Mouse (Mus musculus): ENCODE measurements at regions not wholly inside any gene's neighbourhood (a gene's known extent, or its start where the extent isn't known, plus 50 kb on each side); places are given as distances from the start of the nearest gene placed in this dataset.
A peak's percentile ranks its signal among the peaks of the same experiment; 100 is the strongest.

DNA sequence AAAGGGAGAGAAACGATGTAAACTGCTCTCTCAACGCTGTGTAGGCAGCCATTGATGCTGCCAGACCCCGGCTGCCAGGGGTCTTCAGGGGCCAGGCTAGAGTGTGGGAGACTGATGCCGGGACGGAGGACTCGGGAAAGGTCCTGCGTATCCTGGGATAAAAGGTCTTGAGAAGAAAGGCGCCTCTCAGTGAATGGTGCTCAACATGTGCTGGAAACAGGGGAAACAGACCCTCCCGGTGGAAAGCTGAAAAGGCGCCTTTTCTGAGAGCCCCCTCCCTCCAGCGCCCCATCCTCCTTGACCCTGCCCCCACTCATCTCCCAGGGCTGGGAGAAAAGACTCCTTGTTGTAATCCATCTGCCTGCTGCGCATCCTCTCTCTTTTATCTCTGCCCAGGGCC is 101.1 kb upstream of the Lrig1 start:
- 5% methylated on average over 12 of the region's 12 CpGs for WGBS

DNA sequence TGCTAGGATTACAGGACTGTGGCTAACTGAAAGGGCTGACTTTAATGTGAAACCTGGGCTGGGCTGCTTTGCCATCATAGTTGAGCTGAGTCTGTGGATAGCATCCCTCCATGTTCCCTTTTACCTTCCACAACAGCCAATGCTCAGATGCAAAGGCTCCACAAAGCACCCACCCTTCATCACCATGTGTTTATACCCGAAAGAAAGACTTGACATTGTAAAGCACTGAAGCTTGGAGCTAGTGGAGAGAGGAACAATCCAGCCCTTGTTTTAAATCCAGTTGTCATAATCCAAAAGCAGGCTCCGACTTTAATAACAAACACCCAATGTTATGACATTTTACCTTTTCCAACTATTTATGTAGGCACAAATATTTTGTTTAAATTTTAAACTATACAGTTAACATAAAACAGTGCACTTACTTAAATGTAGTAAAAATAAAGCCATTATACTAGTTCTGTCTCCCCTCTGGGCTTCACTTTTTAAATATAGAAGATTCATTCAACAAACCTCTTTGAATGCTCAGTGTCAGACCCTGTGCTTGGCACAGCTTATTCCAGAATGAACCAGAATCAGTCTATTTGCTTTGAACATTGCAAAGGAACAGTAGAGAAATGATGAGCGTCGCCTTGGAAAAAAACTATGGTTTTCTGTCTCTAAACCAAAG is 98.7 kb upstream of the Lrig1 start:
- H3K4me3 ChIP-seq (replicated peaks; ENCODE audit: low read length), result no peak overlapping the region
- 88% methylated on average over 4 of the region's 4 CpGs for WGBS
- no peaks in the 10 kb centered on the region for H3K36me3 ChIP-seq (ENCODE audit: control insufficient read depth, insufficient read depth)
- no peak overlapping the region for H3K27ac ChIP-seq (ENCODE audit: low read length)
- H3K9me3 ChIP-seq (ENCODE audit: control insufficient read depth, low read length), result no peaks in the 10 kb centered on the region
- no peak for ATAC-seq
- no peak overlapping the region for H3K4me2 ChIP-seq (ENCODE audit: low read length)
- no peaks in the 10 kb centered on the region for H3K27me3 ChIP-seq (replicated peaks; ENCODE audit: control insufficient read depth, insufficient read depth, low read length)
- H3K4me1 ChIP-seq (replicated peaks; ENCODE audit: control insufficient read depth, insufficient read depth, low read length), result no peaks in the 10 kb centered on the region
- no peak overlapping the region for H3K9ac ChIP-seq (replicated peaks; ENCODE audit: low read depth, low read length)

More for the DNA sequence above, 101.1 kb upstream of the Lrig1 start:
- Histone ChIP-seq H3K27me3 (replicated peaks; ENCODE audit: control insufficient read depth, insufficient read depth, low read length) (no peaks in the 10 kb centered on the region), H3K4me2 (ENCODE audit: low read length) (peak overlapping the region; percentile 31), H3K4me1 (replicated peaks; ENCODE audit: control insufficient read depth, insufficient read depth, low read length) (no peaks in the 10 kb centered on the region; the same call in 1 of the 2 replicates), H3K9ac (replicated peaks; ENCODE audit: low read depth, low read length) (no peak overlapping the region), H3K27ac (ENCODE audit: low read length) (no peak overlapping the region), H3K4me3 (replicated peaks; ENCODE audit: low read length) (no peak overlapping the region), H3K36me3 (ENCODE audit: control insufficient read depth, insufficient read depth) (no peaks in the 10 kb centered on the region), H3K9me3 (ENCODE audit: control insufficient read depth, low read length) (no peaks in the 10 kb centered on the region)
- ATAC-seq, result peak; percentile 50; the same call in 1 of the 2 replicates

DNA sequence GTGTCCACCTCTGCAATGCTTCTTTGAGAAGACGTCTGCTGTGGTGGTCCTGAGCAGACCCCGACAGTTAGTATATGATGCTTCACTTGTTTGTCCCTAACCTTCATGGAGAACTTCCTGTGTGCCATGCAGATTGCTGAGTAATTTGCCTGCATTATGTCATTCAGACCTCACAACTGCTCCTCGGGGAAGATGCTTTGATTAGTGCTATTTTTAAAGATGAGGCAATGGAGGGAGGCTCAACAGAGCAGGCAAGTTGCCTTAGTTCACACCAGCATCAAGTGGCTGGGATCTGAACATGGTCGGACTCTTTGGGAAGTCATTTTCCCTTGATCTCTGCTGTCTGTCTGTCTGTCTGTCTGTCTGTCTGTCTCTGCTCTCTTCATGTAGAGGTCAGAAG is 95.5 kb upstream of the Lrig1 start:
- WGBS, result 84% methylated on average over 4 of the region's 4 CpGs
- no peaks in the 10 kb centered on the region for H3K9me3 ChIP-seq (ENCODE audit: control insufficient read depth, low read length)
- no peak for ATAC-seq

DNA sequence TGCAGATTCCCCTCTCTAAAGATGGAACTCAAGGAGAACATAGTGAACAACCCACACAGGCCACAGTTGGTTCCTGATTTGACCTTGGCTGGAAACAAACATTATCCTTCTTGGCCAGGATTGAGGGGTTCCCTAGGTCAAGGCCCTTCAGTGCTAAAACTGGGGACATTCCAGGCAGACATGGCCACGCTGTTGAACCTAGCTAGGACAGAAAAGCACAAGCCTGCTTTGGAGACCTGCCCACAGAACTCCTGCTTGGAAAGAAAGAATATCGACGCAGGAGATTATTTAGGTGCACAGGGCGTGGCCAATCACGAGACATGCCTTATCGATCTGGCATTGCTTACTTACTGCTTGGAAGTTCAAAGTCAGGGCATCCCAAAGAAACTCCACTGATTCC is 93.6 kb upstream of the Lrig1 start:
- 95% methylated on average over 6 of the region's 6 CpGs for WGBS
- Histone ChIP-seq H3K27ac (ENCODE audit: low read length) (no peak overlapping the region), H3K4me3 (replicated peaks; ENCODE audit: low read length) (no peak overlapping the region), H3K27me3 (replicated peaks; ENCODE audit: control insufficient read depth, insufficient read depth, low read length) (no peaks in the 10 kb centered on the region), H3K4me2 (ENCODE audit: low read length) (no peak overlapping the region), H3K4me1 (replicated peaks; ENCODE audit: control insufficient read depth, insufficient read depth, low read length) (peaks cover 9% of the 10 kb centered on the region), H3K36me3 (ENCODE audit: control insufficient read depth, insufficient read depth) (no peaks in the 10 kb centered on the region), H3K9me3 (ENCODE audit: control insufficient read depth, low read length) (no peaks in the 10 kb centered on the region), H3K9ac (replicated peaks; ENCODE audit: low read depth, low read length) (no peak overlapping the region)
- ATAC-seq, result no peak

More for the DNA sequence above, 95.5 kb upstream of the Lrig1 start:
- Histone ChIP-seq H3K36me3 (ENCODE audit: control insufficient read depth, insufficient read depth) (no peaks in the 10 kb centered on the region), H3K4me3 (replicated peaks; ENCODE audit: low read length) (no peak overlapping the region), H3K27me3 (replicated peaks; ENCODE audit: control insufficient read depth, insufficient read depth, low read length) (no peaks in the 10 kb centered on the region), H3K4me1 (replicated peaks; ENCODE audit: control insufficient read depth, insufficient read depth, low read length) (no peaks in the 10 kb centered on the region), H3K27ac (ENCODE audit: low read length) (no peak overlapping the region), H3K9ac (replicated peaks; ENCODE audit: low read depth, low read length) (no peak overlapping the region), H3K4me2 (ENCODE audit: low read length) (no peak overlapping the region)

DNA sequence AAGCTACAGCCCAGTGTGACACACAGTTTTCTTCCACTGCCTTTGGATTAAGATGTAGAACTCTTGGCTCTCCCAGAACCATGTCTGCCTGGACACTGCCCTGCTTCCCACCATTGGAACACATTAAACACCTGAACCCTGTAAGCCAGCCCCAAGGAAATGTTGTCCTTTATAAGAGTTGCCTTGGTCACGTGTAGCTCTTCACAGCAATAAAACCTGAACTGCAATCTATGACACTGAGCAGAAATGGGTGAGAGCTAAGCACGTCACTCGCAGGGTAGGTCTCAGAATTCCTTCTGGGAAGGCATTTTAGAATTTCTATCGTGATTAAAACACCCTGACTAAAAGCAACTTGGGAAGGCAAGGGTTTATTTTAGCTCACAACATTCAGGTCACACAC is 92.4 kb upstream of the Lrig1 start:
- peaks cover 9% of the 10 kb centered on the region for H3K4me1 ChIP-seq (replicated peaks; ENCODE audit: control insufficient read depth, insufficient read depth, low read length)
- no peak for ATAC-seq
- no peak overlapping the region for H3K4me3 ChIP-seq (replicated peaks; ENCODE audit: low read length)
- no peak overlapping the region for H3K27ac ChIP-seq (ENCODE audit: low read length)
- no peaks in the 10 kb centered on the region for H3K9me3 ChIP-seq (ENCODE audit: control insufficient read depth, low read length)
- H3K4me2 ChIP-seq (ENCODE audit: low read length), result no peak overlapping the region
- H3K9ac ChIP-seq (replicated peaks; ENCODE audit: low read depth, low read length), result no peak overlapping the region
- WGBS, result 85% methylated on average over 4 of the region's 4 CpGs
- H3K36me3 ChIP-seq (ENCODE audit: control insufficient read depth, insufficient read depth), result no peaks in the 10 kb centered on the region
- no peaks in the 10 kb centered on the region for H3K27me3 ChIP-seq (replicated peaks; ENCODE audit: control insufficient read depth, insufficient read depth, low read length)

DNA sequence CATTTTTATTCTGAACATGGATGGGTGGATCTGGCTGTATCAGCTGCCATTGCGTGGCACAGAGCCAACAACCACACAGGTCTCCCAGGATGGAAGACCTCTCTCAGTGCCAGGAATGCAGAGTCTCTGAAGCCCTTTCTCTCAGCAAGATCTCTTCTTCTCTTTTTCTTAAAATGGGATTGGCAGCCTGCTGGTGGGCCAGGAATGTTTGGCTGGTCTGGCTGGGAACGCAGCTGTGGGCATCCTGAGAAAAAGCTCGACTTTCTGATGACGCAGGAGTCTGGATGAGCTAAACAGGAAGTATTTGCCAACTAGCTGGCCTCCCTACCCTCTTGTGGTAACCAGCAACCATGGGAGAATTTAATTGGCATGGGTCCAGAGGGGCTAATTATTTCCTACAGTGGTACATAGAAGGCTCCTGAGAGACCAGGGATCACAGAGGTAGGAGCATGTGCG is 89.4 kb upstream of the Lrig1 start:
- H3K27ac ChIP-seq (ENCODE audit: low read length), result no peak overlapping the region
- H3K4me1 ChIP-seq (replicated peaks; ENCODE audit: control insufficient read depth, insufficient read depth, low read length), result peaks cover 9% of the 10 kb centered on the region
- H3K36me3 ChIP-seq (ENCODE audit: control insufficient read depth, insufficient read depth), result no peaks in the 10 kb centered on the region
- no peaks in the 10 kb centered on the region for H3K9me3 ChIP-seq (ENCODE audit: control insufficient read depth, low read length)
- H3K4me3 ChIP-seq (replicated peaks; ENCODE audit: low read length), result no peak overlapping the region
- H3K27me3 ChIP-seq (replicated peaks; ENCODE audit: control insufficient read depth, insufficient read depth, low read length), result no peaks in the 10 kb centered on the region
- 28% methylated on average over 5 of the region's 5 CpGs for WGBS
- peak; percentile 75 for ATAC-seq
- no peak overlapping the region for H3K4me2 ChIP-seq (ENCODE audit: low read length)
- H3K9ac ChIP-seq (replicated peaks; ENCODE audit: low read depth, low read length), result no peak overlapping the region

DNA sequence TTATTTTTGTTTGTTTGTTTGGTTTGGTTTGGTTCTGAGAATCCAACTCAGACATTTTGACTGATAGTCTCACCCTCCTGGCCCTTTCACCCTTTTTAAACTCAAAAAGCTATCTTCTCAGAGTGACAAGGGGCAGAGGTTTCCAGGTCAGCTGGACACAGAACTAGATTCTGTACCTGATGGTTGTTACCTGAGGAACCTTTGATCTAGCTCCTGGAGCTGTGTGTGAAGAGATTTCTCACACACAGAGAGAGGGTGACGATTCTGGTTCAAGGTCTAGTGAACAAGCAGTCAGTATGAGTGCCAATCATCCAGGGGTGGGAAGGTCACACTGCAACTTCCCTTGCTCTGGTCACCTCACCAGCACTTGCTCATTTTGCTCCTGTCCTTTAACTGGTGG is 83.5 kb upstream of the Lrig1 start:
- H3K4me3 ChIP-seq (replicated peaks; ENCODE audit: low read length), result no peak overlapping the region
- no peaks in the 10 kb centered on the region for H3K27me3 ChIP-seq (replicated peaks; ENCODE audit: control insufficient read depth, insufficient read depth, low read length)
- no peak for ATAC-seq
- no peaks in the 10 kb centered on the region for H3K9me3 ChIP-seq (ENCODE audit: control insufficient read depth, low read length)
- H3K4me1 ChIP-seq (replicated peaks; ENCODE audit: control insufficient read depth, insufficient read depth, low read length), result no peaks in the 10 kb centered on the region
- H3K27ac ChIP-seq (ENCODE audit: low read length), result no peak overlapping the region
- H3K4me2 ChIP-seq (ENCODE audit: low read length), result no peak overlapping the region
- WGBS, result 89% methylated on average over 1 of the region's 1 CpGs
- no peaks in the 10 kb centered on the region for H3K36me3 ChIP-seq (ENCODE audit: control insufficient read depth, insufficient read depth)
- H3K9ac ChIP-seq (replicated peaks; ENCODE audit: low read depth, low read length), result no peak overlapping the region

DNA sequence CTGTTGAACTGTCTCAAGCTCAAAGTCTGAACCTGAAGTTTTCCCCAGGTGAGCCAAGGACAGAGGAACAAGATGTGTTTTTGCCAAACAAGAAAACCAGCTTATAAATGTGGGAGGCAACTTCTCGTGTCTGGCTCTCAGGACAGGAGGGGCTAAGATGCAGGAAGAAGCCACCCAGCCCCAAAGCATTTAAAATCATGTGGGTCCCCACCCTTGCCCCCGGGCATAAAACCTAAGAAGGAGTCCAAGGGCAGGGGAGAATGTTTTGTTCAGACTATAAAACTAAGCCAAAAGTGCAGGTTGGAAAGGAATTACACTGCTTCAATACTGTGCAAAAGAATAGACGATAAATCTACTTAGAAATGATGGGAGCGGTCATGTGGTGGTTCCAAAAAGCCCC is 80.7 kb upstream of the Lrig1 start:
- Histone ChIP-seq H3K9me3 (ENCODE audit: control insufficient read depth, low read length) (no peaks in the 10 kb centered on the region), H3K36me3 (ENCODE audit: control insufficient read depth, insufficient read depth) (no peaks in the 10 kb centered on the region), H3K4me3 (replicated peaks; ENCODE audit: low read length) (no peak overlapping the region), H3K4me1 (replicated peaks; ENCODE audit: control insufficient read depth, insufficient read depth, low read length) (no peaks in the 10 kb centered on the region), H3K27me3 (replicated peaks; ENCODE audit: control insufficient read depth, insufficient read depth, low read length) (no peaks in the 10 kb centered on the region), H3K4me2 (ENCODE audit: low read length) (no peak overlapping the region), H3K27ac (ENCODE audit: low read length) (no peak overlapping the region), H3K9ac (replicated peaks; ENCODE audit: low read depth, low read length) (no peak overlapping the region)
- WGBS, result 80% methylated on average over 4 of the region's 4 CpGs
- ATAC-seq, result no peak

DNA sequence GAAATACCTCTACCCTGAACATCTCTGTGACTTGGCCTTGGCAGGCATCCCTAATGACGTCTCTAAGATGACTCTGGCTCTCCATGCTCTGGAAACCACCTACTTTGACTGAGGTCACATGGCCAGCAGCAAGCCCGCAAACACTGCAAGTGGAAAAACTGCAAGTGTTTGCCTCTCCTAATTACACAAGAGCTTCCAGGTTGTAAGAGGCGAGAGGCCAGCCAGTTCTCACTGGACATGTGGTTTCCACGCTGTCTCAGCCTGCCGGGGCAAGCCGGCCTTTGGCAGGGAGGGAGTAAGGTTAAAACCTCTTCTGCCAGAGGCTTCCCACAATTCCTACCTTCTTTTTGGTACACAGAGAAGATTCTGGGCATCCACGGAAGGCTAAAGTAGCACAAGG is 79.9 kb upstream of the Lrig1 start:
- 80% methylated on average over 7 of the region's 7 CpGs for WGBS
- Histone ChIP-seq H3K27me3 (replicated peaks; ENCODE audit: control insufficient read depth, insufficient read depth, low read length) (no peaks in the 10 kb centered on the region), H3K9ac (replicated peaks; ENCODE audit: low read depth, low read length) (no peak overlapping the region), H3K27ac (ENCODE audit: low read length) (no peak overlapping the region), H3K9me3 (ENCODE audit: control insufficient read depth, low read length) (no peaks in the 10 kb centered on the region), H3K4me2 (ENCODE audit: low read length) (no peak overlapping the region), H3K4me3 (replicated peaks; ENCODE audit: low read length) (no peak overlapping the region), H3K36me3 (ENCODE audit: control insufficient read depth, insufficient read depth) (no peaks in the 10 kb centered on the region), H3K4me1 (replicated peaks; ENCODE audit: control insufficient read depth, insufficient read depth, low read length) (no peaks in the 10 kb centered on the region)
- no peak for ATAC-seq

DNA sequence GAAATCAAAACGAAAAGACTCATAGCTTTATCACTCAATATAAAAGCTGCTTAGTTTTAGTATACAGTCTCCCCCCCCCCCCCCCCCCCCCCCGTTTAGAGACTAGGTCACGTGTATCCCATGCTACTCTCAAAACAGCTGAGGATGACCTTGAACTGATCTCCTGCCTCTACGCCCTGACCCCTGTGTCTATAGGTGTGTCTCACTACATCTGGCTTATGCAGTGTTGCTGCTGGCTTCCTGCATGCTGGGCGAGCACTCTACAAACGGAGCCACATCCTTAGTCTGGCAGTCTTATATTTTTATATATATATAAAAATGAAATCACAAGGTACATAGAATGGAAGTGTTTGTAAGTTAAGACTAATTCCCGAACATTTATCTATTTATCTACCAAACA is 79.3 kb upstream of the Lrig1 start:
- Histone ChIP-seq H3K27ac (ENCODE audit: low read length) (no peak overlapping the region), H3K27me3 (replicated peaks; ENCODE audit: control insufficient read depth, insufficient read depth, low read length) (no peaks in the 10 kb centered on the region), H3K9me3 (ENCODE audit: control insufficient read depth, low read length) (no peaks in the 10 kb centered on the region), H3K4me1 (replicated peaks; ENCODE audit: control insufficient read depth, insufficient read depth, low read length) (peaks cover under 1% of the 10 kb centered on the region), H3K36me3 (ENCODE audit: control insufficient read depth, insufficient read depth) (no peaks in the 10 kb centered on the region), H3K4me3 (replicated peaks; ENCODE audit: low read length) (no peak overlapping the region), H3K9ac (replicated peaks; ENCODE audit: low read depth, low read length) (no peak overlapping the region), H3K4me2 (ENCODE audit: low read length) (no peak overlapping the region)
- ATAC-seq, result no peak
- 92% methylated on average over 5 of the region's 7 CpGs for WGBS

Data from forebrain, embryonic 16.5 days (tissue).